Mouse (Mus musculus) retina, adult 2 months (tissue): ENCODE results near the gene Gss.
"Not testable (repeated sequence)": the region's sequence is repeated elsewhere in the genome, so short reads cannot be mapped to it uniquely, and the experiment has no call there.

ENCODE experiments used
- DNase-seq: peaks from one replicate; pipeline ENCODE4 v3.0.0-alpha.2; 2012; ENCODE audit warnings: low read depth, low spot score

Gss gene

DNA sequence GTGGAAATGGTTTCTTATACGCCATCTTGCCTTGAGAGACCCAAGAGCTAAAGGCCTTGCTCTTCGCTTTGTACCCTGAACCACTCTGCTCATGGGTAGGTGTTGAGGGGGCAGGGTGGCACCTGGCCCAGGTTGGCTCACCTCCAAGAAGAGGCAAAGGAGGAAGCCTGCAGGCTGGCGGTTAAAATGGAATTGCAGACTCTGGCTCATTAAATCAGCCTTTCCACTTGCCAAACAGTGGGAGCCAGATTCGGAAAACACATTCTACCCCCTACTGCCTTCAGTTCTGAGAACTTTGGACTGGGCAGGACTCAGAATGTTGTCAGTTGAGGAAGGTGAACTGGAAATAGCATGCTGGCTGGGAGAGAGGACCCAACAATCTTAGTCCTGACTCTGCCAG, 17.9 kb downstream of the Gss start:
- no peak for DNase-seq

DNA sequence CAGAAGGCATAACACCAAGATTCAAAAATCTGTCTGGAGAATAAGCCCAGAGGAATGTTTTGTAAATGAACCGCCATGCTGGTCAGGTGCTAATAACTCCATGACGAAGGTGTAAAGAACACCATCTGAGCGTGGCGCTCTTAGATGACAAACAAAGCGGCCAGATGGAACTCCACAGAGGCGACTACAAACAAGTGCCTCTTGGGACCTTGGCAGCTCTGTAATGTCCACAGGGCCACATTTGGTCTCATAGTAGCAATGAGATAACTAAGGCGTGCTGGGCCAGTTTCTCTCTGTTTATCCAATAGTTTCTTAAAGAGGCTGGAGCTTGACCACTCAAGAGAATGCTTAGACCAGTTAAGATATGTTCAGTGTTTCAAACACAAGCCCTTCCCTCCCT, 18.6 kb downstream of the Gss start:
- no peak for DNase-seq

DNA sequence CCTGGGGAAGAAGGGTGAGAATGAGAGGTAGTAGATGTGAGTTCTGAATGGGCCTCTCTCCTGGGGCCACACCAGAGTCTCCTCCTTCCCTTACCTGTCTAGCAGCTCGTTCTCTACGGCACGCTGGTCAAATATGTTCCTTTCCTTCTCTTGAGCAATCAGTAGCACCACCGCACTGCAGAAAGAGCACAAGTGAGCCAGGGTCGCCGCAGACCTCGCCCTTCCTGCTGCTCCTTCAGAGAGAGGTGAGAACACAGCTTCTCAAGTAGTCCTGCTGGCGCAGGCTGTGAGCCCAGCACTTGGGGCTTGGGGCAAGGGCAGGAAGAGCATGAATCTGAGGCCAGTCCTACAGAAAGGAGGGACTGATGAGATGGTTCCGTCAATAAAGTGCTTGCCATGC, 19.6 kb downstream of the Gss start:
- no peak for DNase-seq

DNA sequence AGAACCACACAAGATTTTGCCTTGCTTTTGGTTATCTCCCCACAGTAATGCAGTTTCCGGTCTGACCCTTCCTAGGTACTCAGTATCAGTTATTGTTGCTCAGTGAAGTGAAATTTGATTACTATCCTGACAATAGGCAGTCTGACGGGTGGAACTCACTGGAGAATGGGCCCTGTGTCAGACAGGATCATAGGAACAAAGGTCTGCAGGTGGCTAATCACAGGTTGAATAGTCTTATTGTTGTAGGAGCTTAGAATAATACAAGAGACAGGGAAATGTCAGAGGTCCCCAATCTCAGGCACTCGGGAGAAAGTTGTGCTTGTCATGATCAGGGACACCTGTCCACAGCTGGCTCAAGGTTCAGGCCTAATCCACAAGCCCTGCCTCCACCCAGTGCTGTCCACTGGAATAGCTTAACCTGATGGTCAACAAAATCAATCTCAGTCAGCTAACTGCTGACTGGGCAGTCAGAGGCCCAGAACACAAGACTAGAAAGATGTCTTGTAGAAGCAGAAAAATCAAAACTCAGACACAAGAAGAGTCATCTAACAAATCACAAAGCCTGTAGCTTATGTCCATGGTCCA, 23.3 kb downstream of the Gss start:
- DNase-seq, result no peak

DNA sequence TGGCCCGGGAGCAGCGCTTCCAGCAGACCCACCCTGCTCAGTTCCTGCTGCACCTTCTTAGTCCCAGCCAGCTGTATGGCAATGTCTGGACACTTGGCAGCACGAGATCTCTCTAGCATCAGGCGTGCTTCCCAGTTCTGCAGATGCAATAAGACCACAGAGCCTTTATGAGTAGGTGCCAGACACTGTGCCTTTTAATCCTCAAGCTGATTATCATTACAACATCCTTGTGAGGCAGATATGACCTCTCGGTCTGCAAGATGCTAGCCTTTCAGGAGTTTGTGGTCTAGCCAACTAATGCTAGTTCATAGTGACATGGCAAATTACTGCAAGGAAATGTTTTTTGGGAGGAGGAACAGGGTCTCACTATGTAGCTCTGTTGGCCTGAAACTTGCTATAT, 24.9 kb downstream of the Gss start:
- DNase-seq, result no peak

DNA sequence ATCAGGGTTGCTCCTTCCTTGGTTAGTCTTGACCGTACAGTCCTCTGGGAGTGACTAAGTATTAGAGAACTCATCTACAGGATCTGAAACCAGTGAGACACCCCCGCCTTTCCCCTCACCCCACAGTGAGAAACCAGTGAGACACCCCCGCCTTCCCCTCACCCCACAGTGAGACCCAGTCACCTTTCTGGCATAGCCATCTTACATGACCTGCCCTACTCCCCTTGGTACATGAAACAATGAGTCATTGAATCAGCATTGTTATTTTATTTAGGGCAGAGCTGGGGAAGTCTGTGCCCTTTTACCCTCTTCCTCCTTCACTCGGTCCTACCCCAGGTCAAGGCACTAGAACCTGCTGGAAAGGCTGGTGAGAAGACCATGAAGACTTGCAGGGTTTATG, 29.7 kb downstream of the Gss start:
- DNase-seq, result no peak

DNA sequence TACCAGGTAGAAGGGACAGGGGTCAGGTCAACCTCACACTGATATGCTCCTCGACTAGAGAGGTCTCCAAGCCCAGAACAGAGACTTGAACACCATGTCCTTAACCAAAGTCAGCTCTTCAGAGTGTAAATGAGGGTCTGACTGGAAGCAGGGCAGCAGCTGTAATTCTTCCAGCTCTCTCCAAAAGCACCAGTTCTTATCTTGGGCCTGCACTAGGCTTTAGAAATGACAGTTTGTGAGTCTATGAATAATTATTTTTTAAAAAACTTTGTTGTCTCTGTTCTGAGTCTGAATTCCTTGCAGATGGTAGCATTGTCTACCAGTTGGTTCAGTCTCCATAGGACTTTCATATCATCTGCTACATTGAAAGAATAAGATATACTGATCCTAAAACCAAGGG, 30.4 kb downstream of the Gss start:
- no peak for DNase-seq

DNA sequence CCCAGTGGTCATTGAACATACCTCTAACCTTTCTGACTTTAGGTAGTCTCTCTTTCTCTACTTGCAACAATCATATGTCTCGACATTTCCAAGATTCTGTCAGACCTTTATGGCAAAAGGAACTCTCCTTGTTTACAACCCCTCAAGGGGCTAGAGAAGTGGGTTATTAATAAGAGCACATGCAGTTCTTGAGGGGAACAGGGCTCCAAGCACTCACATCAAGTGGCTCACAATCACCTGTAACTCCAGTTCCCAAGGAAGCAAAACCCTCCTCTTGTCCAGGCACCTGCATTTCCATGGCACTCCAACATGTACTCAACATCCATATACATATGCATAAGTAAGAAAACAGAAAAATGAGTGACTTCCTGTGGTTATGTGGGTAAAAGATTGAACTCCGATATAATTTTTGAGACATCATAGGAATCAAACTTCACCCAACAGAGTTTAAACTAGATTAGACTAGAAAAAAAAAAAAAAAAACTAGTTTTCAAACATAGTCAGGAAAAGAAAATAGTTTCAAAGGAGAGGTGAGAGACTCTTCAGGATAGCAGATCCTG, 38.1 kb downstream of the Gss start:
- no peak for DNase-seq

DNA sequence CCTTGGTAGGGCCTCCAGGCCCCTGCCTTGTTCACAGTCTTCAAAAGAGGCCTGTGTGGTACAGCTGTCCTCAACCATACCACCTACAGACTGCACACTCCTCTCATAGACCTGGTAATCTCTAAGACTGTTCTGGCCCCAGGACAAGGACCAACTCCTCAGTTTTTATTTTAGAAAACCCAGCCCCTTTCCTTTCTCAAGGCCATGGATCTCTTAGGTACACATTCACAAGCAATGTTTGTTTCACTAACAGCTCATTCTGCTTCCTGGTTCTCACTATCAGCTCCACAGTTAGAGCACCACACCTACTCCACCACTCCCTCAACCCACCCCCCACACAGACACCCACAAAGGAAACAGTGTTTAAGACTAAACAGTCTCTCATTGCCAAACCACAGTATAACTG, 39.7 kb downstream of the Gss start:
- no peak for DNase-seq

DNA sequence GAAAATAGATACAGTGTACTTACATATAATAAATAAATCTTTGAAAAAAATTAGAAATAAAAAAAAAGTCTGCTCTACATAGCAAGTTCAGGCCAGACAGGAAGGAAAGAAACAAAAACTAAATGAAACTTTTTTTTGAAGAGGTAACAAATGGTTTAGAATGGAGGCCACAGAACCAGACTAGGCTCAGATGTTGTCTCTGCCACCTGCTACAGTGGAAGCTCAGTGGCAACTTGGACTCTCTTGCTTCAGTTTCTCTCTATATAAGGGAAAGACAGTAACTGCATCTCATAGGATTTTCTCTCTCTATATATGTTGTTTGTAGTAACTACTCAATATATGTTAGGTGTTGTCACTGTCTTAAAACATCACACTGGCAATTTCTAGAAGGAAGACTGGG, 40.3 kb downstream of the Gss start:
- DNase-seq, result no peak

DNA sequence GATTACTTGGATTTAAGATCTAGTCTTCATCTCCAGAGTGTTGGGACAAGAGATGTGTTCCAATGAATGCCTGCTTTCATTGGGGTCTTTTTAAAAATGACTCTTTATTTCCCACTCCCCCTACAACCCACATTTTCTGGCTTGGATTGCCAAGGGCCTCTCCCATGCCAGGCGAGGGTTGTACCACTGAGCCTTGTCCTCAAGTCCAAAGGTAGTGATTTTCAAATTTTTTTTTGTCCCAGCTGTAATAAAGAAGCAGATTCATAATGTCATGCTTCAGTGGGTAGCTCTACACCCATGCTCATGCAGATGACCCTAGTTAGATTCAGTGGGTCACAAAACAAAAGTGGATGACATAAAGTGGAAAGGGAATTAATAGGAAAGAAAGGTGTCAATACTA, 45.7 kb downstream of the Gss start:
- DNase-seq, result no peak

DNA sequence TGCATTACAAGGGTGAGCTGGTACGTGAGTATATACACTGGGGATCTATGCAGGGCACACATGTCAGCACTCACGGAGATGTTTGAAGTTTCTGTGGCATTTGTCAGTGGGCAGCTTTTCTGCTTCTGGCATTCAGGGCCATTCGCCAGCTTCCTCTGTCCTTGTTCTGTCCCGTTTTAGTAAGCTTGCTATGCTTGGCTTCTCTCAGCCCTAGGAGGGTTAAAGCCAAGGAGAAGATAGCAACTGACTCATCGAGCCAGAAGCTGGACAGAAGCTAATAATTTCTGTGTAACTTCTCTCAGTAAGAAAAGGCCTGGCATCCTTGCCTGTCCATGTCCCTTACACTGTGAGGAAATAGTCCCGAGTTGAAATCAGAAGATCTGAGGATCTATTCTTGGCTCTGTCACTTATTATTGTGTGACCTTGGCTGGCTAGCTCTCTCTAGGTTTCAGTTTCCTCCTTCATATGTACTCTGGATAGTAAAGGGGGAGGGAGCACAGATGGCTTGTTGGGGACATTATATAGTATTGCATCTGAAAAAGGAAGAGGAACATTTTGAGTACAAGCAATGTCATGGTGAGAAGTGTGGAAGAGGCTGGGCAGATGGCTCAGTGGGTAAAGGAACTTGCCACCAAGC, 51.7 kb downstream of the Gss start:
- no peak for DNase-seq

DNA sequence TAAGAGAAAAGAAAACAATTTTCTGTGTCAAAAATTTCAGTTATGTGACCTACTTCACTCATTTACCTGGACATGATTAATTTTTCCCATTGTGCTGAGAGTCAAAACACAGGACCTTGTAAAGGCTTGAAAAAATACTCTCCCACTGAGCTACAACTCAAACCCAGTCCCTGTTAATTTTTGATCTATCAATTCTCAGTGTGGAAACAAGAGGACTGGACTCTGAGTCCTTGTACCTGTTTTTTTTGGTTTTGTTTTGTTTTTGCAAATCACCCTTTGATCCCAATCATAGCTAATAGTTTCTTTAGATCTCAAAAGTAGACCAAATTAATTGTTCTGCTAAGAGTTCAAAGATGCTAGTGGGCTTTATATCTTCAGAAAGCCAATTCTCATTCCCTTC, 52.9 kb downstream of the Gss start:
- DNase-seq, result no peak

DNA sequence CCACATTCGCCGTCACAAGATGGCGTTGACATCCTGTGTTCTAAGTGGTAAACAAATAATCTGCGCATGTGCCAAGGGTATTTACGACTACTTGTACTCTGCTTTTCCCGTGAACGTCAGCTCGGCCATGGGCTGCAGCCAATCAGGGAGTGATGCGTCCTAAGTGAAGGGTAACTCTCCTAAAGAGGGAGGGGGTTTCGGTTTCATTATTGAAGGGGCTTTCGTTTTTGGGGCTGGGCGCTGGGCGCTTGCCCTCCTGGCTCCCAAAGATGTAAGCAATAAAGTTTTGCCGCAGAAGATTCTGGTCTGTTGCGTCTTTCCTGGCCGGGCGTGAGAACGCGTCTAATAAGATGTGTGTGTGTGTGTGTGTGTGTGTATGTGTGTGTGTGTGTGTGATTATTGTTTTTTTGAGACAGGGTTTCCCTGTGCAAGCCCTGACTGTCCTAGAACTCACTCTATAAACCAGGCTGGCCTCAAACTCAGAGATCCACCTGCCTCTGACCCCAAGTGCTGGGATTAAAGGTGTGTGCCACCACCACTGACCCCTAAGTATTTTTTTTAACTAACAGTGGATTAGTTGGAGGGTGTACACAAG, 54.0 kb downstream of the Gss start:
- not testable (repeated sequence) for DNase-seq

DNA sequence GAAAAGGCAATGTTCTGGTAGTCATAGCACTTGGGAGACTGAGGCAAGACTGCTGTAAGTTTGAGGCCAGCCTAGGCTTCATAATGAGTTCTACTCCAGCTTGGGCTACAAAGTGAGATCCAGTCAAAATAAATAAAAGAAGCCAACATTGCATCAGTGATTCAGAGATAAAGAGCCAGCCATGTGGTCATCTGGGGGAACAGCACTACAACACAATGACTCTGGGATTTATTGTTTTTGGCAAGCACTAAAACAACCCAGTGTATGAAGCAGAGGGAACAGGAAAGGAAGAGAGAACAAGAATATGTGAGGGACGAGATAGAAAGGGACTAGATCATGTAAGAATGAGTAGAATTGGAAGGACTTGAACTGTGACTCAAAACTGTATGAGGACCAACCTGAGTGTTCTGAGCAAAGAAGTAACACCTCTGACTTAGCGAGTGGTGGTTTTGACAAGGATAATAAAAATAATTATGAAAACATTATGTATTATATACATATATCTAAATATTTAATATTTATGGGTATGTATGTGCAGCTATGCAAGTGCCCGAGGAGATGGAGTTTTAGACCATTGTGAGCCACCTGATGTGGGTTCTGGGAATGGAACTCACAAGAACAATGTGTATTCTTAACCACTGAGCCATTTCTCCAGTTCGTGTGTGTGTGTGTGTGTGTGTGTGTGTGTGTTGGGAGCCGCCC, 54.7 kb downstream of the Gss start:
- DNase-seq, result no peak

DNA sequence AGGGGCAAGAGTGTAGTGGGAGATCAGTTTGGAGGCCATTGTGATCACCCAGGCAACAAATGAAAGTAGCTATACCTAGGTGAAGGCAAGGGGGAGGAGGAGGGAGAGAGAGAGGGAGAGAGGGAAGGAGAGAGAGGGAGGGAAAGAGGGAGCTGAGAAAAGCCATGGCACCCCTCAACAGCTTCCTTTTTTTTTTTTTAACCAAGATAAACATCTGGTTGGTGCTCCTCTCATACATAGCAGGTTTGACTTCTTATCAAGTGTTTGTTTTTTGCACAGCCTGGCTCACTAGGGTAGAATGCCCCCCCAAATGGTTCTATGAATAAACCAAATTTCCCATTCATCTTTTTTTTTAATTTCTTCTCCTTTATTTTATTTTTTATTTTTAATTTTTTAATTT, 56.3 kb downstream of the Gss start:
- DNase-seq, result no peak

DNA sequence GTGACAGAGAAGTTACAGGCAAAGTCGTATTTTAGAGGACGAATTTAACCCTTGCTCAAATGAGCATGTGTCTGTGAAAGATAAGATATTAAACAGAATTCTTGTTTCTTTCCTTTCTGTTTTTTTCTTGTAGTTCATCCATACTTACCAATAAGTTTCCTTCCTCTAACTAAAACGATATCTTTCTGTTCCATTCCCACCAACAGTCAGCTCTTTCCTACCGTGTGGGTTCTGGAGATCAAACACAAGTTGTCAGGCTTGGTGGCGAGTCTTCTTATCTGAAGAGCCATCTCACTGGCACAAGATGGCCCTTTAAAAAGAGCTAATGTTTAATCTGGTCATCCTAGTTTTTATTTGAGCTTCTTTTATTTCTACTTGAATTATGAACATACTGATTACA, 65.2 kb downstream of the Gss start:
- DNase-seq, result no peak

DNA sequence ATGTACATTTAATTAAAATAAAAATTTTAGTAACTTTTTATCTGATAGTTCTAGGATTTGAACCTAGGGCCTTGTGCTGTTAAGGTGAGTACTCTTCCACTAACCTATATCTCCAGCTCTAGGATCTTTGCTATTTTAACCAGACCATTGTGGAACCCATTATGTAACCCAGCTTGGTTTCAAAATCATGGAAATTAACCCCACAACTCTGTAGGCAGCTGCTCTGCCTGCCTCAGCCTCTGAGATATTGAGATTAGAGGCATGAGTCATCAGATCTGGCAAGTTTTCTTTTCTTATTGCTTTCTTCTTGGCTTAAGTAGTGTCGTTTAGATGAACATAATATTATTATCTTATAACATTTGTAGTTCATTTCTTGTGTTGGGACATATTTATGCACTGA, 68.2 kb downstream of the Gss start:
- DNase-seq, result no peak

DNA sequence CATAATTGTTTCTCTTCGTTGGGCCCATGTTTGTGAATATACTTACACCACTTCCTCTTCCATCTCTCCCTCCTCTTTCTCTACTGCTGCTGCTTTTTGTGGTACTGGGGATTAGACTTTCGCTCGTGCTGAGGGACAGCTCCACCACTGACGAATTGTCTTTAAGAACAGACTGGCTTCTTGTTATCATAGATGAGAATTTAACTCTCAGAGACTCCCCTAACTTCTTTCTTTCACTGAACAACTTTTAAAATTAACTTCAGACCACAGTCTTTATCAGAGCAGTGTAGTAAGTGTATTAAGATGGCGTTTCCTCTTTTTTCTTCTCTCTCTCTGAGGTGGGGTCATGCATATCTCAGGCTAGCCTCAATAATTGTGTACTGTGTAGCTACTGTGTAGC, 68.9 kb downstream of the Gss start:
- no peak for DNase-seq

DNA sequence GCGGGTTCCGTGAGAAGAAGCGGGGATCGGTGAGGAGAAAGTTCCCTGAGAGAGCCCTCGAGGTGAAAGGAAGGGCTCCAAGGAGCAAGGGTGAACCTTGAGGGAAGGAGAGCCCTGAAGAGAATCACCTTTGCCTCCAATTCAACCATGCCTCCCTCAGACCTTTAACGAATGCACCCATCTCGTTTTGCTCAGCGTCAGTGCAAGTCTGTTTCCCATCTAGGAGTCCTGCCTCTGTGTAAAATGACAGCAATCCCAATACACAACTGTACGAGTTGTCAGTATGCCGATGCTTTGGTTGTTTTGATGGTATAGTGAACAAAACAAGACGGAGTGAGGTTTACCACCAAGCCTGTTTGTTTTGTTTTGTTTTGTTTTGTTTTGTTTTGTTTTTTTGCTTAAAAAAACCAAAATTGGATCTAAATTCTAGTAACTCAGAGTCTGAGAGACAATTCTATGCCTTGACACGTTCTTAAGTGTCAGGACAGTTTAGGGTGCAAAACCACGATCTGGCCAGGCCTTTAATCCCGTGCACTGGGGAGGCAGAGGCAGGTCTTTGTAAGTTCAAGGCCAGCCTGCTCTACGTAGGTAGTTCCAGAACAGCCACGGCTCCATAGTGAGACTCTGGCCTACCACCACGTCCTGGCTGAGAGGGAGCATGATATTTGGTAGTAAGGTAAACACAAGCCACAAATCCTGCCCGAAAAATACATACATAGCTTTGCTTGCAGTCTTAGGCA, 73.9 kb downstream of the Gss start:
- no peak for DNase-seq

DNA sequence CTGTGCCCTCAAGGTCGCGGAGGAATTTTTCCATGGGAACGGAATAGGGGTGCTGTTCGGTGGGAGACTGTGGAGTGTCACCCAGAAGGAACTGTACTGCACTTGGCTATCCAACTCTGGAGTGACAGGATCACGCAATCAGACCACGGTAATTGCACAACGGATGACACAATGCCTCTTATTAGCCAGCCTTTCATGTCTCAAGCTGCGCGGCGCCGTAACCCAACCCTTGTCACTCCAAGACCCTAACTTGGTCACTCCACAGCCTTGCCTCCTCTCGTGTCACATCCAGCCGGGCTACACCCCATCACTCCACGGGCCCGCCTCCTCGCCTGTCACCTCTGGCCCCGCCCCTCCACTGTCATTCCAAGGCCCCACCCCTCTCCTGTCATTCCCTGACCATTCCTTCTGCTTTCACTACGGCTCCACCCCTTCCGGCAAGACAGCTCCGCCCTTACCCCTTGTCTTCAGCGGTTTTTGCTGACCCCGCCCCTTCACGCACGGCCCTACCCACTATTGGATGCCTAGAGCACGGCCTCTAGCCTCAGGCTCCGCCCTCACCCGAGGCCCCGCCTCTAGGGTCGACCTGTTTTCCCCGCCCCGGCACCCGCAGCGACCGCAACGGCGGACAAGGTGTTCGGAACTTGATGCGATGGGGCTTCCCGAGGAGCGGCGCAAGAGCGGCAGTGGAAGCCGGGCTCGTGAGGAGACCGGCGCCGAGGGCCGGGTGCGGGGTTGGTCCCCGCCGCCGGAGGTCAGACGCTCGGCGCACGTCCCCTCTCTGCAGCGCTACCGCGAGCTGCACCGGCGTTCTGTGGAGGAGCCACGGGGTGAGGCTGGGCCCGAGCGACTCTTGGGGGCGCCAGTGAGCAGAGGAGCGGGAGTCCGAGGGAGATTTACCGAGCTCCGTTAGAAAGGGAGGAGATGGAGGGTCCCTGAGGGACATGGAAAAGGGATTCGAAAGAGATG, 74.9 kb downstream of the Gss start, which contains the start of the genes Acss2 and Ggt7:
Gene Acss2, plus strand, starts transcription at position 494 of the 969 bp plus-strand sequence.
Gene Ggt7, minus strand, starts transcription at position 783 of the 969 bp plus-strand sequence.
- peak; percentile 96 for DNase-seq
